Mouse (Mus musculus) midbrain, embryonic 14.5 days (tissue): Measurements from ENCODE around the gene Ncs1. TPM values are rescaled to one million over a fixed set of nuclear protein-coding genes. Genes with fewer than 3 reads are reported as not detected.

Source experiments
- ATAC-seq: fragments of 200-750 bp; cut with Nextera tagmentation; 2 replicates; pipeline ENCODE4 v1.8.0; 2017; ENCODE audit warnings: moderate number of reproducible peaks, moderate library complexity; ENCODE audit not compliant: low FRiP score, low TSS enrichment
- DNase-seq: peaks from one replicate; pipeline ENCODE4 v3.0.0-alpha.2; 2015
- H3K27ac ChIP-seq: fragments of 300-500 bp; sonication (generic); replicated peaks from 2 replicates; pipeline ENCODE4 v1.5.1; 2014; ENCODE audit warnings: mild to moderate bottlenecking, low read depth, low read length, moderate library complexity
- H3K27me3 ChIP-seq: fragments of 300-500 bp; sonication (generic); 2 replicates; pipeline ENCODE4 v1.6.1; 2014; ENCODE audit warnings: low read length, control low read depth, mixed read lengths; ENCODE audit not compliant: control insufficient read depth, insufficient read depth
- H3K36me3 ChIP-seq: fragments of 300-500 bp; sonication (generic); 2 replicates; pipeline ENCODE4 v1.6.1; 2014; ENCODE audit warnings: low read length, control low read depth; ENCODE audit not compliant: control insufficient read depth, insufficient read depth
- H3K4me1 ChIP-seq: fragments of 300-500 bp; sonication (generic); 2 replicates; pipeline ENCODE4 v1.6.1; 2014; ENCODE audit warnings: mild to moderate bottlenecking, antibody characterized with exemption, low read length, control low read depth; ENCODE audit not compliant: control insufficient read depth, insufficient read depth
- H3K4me2 ChIP-seq: fragments of 300-500 bp; sonication (generic); 2 replicates; pipeline ENCODE4 v1.6.1; 2014; ENCODE audit warnings: mild to moderate bottlenecking, low read length, moderate library complexity
- H3K4me3 ChIP-seq: fragments of 300-500 bp; sonication (generic); replicated peaks from 2 replicates; pipeline ENCODE4 v1.5.1; 2014; ENCODE audit warnings: low read depth, low read length
- H3K9ac ChIP-seq: fragments of 300-500 bp; sonication (generic); replicated peaks from 2 replicates; pipeline ENCODE4 v1.6.1; 2014; ENCODE audit warnings: mild to moderate bottlenecking, low read length, moderate library complexity
- H3K9me3 ChIP-seq: fragments of 300-500 bp; sonication (generic); 2 replicates; pipeline ENCODE4 v1.6.1; 2016; ENCODE audit warnings: low read length, control low read depth, mixed read lengths; ENCODE audit not compliant: control insufficient read depth
- WGBS: fragments of 180-500 bp; shearing (Covaris S2); extraction: QIAGEN DNeasy Blood & Tissue Kit; methylation state at CpG from one replicate; pipeline ENCODE4 v1.1.7; 2014; 5-methylcytosine and 5-hydroxymethylcytosine counted together
- polyA plus RNA-seq: library from polyadenylated mRNA; unstranded; fragments of >200 nt; fragmentation: Nextera tagmentation; extraction: Ambion mirVana; gene quantifications from 2 replicates; pipeline ENCODE4 v1.2.1, GENCODE M21; 2014

Ncs1 gene
- polyA plus RNA-seq, 1 experiment from 2014 or later = 185 TPM

GRCm38 (mm10) chr2:31341726-31342535 lies 96.3 kb downstream of the Ncs1 start:
- Histone ChIP-seq H3K4me1 (no peaks in the 10 kb centered on the region), H3K9ac (no peak overlapping the region), H3K36me3 (no peaks in the 10 kb centered on the region), H3K4me3 (no peak overlapping the region), H3K9me3 (no peaks in the 10 kb centered on the region), H3K4me2 (no peak overlapping the region), H3K27me3 (no peaks in the 10 kb centered on the region), H3K27ac (no peak overlapping the region)
- no peak for ATAC-seq
- 81% methylated on average over 8 of the region's 8 CpGs for WGBS
- DNase-seq = no peak

Other genes starting within 250 kb of the Ncs1 start
- 18.3 and 21.0 TPM in 2 replicates for gene Fnbp1, start 103.8 kb upstream of the Ncs1 start, polyA plus RNA-seq
- 25.5 and 25.6 TPM in 2 replicates for gene Gpr107, start 93.5 kb upstream of the Ncs1 start, polyA plus RNA-seq
- 0.08 and 0.22 TPM in 2 replicates for gene Hmcn2, start 68.6 kb downstream of the Ncs1 start, polyA plus RNA-seq
- 7.4 and 8.5 TPM in 2 replicates for gene Ass1, start 224.4 kb downstream of the Ncs1 start, polyA plus RNA-seq